Mouse (Mus musculus) spleen, adult 12 weeks (tissue): Measurements from ENCODE around the gene Camk2d.

Source experiments
- DNase-seq: peaks from one replicate; pipeline ENCODE4 v3.0.0; 2022; ENCODE audit warnings: low spot score

Camk2d gene

DNA sequence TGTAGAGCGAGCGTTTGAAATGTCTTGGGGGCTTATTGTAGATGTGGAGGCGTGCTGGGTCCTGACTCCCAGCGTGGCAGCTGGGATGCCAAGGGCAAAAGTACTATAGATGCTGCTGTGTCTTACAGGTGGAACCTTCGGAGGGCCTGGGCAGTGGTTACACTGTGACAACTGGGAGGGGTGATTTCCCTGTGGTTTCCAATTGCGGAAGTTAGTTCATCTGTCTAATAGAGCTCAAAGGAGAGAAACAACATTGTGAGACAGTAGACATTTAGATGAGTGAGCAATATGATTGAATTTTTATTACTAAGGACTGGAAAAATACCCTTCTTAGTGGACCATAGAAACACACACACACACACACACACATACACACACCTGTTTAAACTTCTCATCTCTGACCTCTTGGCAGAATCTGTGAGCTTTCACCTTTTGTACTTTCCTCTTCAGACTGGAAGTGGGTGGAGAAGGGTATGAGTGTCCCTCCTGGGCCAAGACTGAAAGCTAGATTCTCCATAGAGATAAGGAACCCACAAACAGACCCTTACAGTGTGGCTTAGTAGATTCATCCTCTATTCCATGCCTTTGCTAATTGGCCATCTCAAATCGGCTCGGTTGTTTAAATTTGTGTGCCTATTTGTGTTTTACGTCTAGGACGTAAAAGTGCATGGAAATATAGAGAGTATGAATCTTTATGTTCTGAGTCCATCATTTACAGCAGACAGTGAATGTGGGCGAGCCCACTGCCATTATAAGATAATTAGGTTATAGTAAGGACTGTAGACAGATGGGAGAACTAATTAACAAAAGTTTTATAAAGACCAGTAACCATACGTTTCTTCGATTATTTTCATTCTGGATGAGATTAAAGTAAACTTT is 94.8 kb downstream of the Camk2d start:
- DNase-seq: peak; percentile 2

- no peak for DNase-seq
Observed at GRCm38 (mm10) chr3:126691565-126691964, 95.5 kb downstream of the Camk2d start.

- DNase-seq: no peak
Observed at GRCm38 (mm10) chr3:126692797-126693196, 96.7 kb downstream of the Camk2d start.

GRCm38 (mm10) chr3:126693302-126693701 is 97.2 kb downstream of the Camk2d start:
- peak; percentile 1 for DNase-seq

GRCm38 (mm10) chr3:126695456-126696293 is 99.6 kb downstream of the Camk2d start:
- no peak for DNase-seq

DNA sequence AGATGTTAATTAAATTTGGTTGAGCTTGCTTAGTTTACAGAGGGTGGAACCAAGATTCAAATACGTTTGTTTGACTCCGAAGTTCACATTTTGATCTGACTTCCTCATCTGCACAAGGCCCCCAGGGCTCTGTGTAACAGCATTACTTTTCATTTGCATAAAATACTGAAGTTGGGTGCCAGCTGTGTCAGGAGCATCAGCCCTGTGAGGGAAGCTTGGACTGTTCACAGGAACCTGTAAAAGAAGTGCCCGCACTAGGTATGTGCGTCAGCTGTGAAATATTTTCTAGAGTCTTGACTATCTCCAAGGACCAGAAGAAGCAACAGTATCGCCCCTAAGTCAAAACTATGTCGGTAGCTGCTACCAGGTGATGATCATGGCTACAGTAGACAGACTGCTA is 100.5 kb downstream of the Camk2d start:
- peak; percentile 29 for DNase-seq

DNA sequence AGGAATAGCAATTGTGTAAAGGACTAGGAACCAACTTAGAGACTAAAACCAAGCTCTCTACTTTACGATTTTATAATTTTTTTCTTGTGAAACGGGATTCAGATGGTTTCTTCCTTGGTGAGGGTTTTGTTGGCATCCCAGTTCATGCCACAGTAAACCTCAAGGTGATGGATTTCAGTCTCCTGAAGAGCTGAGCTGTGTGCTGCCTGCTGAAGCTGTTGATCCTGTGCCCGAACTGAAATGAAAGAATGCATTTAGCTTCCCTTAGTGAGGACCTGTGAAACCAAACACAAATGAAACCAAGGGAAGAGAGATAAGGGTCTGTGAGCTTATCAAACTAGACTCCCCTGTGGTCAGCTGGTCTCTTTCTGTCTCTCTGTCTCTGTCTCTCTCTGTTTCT is 103.6 kb downstream of the Camk2d start:
- DNase-seq: no peak

- DNase-seq: no peak
Observed at GRCm38 (mm10) chr3:126701067-126701466, 105.0 kb downstream of the Camk2d start.

- no peak for DNase-seq
Observed at GRCm38 (mm10) chr3:126701586-126701985, 105.5 kb downstream of the Camk2d start.

GRCm38 (mm10) chr3:126705490-126705889 is 109.4 kb downstream of the Camk2d start:
- DNase-seq: no peak

DNA sequence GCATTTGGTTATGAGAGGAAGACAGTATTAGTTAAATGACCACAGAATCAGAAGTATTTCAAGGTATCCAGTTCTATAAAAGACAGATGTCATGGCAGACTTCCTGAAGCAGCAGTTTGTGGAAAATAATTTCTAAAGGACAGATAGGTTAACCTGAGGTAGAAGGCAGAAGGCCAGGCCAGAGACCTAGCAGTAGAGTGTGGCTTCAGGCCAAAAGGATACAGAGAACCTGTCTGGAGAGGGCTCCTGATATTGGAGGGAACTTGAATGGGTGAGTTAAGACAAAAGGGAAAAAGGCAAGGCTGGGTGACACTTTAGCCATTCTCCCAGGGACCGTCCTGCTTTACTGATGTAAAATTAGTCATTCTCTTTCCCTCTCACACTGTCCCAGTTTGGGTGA is 118.2 kb downstream of the Camk2d start:
- DNase-seq: no peak

DNA sequence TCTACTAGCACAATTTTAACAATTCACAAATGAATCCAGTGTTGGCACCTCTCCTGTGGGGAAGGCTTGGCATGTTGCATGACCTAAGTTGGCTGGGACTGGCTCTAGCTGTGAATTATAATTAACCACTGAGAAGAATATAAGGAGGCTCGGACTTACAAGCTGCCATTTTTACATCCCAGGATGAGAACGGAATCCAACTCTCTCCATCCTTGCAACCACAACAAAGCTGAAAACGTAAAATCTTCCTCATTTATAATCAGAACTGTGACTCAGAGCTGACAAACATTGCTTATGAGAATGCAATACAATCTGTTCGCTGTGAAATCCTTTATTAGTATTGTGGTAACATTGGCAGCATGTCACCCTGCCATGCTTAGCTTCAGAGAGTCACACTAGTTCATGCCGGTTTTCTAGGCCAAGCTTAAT is 126.9 kb downstream of the Camk2d start:
- DNase-seq: no peak

GRCm38 (mm10) chr3:126723458-126723857 is 127.4 kb downstream of the Camk2d start:
- no peak for DNase-seq

DNA sequence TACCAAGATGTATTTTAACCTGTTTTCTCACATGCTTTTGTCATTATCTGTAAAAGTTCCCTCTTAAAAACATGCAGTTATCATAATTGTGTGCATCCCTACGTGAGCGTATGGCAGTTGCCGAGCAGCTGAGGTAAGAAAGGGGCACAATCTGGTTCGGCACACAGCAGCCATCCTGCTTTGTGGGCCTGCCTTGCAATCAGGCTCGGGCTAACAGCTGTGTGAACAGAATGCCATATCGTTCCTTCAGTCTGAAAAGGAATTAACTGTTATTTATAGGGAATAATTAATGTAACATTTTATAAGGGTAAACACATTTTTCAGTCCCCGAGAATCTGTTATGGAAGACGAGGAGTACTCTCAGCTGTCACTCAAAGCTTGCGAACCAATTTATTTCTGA is 129.5 kb downstream of the Camk2d start:
- DNase-seq: no peak

DNA sequence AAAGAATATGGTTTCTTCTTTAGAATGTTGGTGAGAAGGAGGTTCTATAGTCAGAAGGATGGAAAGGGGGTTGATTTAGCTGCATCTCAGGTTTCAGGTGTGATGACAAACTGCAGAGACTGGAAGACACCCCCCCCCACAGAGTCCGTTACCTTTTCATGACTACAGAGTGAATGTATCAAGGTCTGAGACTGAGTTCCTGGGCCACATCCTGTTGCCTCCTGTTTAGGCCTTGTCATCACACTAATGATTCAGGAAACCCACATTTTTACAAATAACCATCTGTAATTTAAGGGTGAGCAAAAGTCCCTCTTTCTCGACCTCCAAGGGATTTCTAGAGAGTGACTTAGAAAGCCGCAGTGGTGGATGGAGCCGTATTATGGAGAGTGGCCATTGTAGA is 131.3 kb downstream of the Camk2d start:
- no peak for DNase-seq

GRCm38 (mm10) chr3:126730411-126730810 is 134.3 kb downstream of the Camk2d start:
- DNase-seq: no peak

- DNase-seq: no peak
Observed at GRCm38 (mm10) chr3:126732323-126732722, 136.2 kb downstream of the Camk2d start.

DNA sequence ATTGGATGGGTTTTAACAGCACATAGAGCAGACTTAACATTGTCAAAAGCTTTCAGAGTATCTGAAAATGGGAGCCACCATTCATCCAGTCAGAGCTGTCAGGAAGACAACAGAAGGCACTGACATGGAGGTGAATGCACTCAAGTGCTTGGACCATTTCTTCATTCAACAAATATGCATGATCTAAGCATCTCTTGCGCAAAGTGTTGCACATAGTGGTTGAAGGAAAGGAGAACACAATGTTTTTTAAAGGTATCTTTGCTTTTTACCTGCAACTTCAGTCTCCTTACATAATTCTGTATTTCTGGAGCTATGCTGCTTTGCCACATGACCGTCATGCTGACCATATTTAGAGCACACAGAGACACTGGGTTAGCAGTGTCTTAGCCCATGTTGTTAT is 138.4 kb downstream of the Camk2d start:
- DNase-seq: no peak

DNA sequence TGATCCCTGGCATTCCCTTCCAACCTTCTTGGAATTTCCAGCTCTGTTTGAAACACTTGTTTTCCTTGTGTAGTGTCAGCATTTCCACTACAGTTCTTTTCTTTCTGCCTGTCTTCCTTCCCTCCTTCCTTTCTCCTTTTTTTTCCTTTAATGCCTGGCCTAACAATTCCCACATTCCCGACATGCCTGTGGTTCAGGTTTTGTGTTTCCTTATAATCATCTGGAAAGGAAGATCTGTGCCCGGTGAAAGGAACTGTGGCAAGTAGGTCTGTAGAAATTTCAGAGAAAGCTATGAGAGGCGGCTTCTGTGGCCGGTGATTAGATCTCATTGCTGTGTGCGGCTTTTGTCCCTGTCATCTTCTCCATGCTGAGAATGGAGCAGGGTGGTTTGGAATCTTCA is 139.1 kb downstream of the Camk2d start:
- DNase-seq: no peak

DNA sequence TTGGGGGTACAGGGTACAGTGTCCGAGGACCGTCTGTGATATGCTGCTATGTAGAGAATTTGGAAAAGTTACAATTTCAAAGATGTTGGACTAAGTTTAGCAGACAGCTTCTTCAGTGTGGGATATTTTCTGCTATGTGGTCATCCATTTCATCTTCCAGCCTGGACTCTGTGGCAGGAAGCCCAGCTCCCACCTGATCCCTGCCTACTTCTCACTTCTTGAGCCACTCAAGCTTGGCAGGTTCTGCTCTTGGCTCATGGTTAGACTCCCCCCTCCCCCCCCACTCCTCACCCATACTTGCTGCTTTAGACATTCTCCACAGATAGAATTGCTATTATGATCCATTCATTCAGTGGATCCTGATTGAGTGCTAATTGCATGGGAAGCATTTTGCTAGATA is 141.0 kb downstream of the Camk2d start:
- no peak for DNase-seq

GRCm38 (mm10) chr3:126740146-126740545 is 144.0 kb downstream of the Camk2d start:
- DNase-seq: no peak

GRCm38 (mm10) chr3:126744432-126745133 is 148.5 kb downstream of the Camk2d start:
- no peak for DNase-seq
